Mouse (Mus musculus): ENCODE results near the gene Dnajb12. TPM values are rescaled to one million over a fixed set of nuclear protein-coding genes. Genes with fewer than 3 reads are reported as not detected.

Dnajb12 gene
- polyA plus RNA-seq, 2 experiments = 12.0 to 12.4 TPM

GRCm38 (mm10) chr10:59887432-59887831 lies 8.1 kb downstream of the Dnajb12 start:
- Histone ChIP-seq H3K4me3 (ENCODE audit: insufficient read depth in 1 of 2, low read depth in 2 of 2, low read length in 2 of 2) (no peak overlapping the region), H3K36me3 (replicated peaks; ENCODE audit: control insufficient read depth, insufficient read depth, low read depth) (peaks cover 16% of the 10 kb centered on the region), H3K9ac (replicated peaks) (no peak overlapping the region), H3K4me1 (replicated peaks; ENCODE audit: control insufficient read depth in 2 of 2, insufficient read depth in 2 of 2, low read length in 1 of 2) (peaks cover 13 to 22% of the 10 kb centered on the region in 2 experiments), H3K27ac (no peak overlapping the region; the same call in 1 of the 2 replicates), H3K4me2 (ENCODE audit: low read depth) (no peak overlapping the region), H3K27me3 (ENCODE audit: control insufficient read depth, insufficient read depth, low read length) (no peaks in the 10 kb centered on the region), H3K9me3 (ENCODE audit: control insufficient read depth, low read length) (no peaks in the 10 kb centered on the region)
- TF ChIP-seq EP300 (IDR thresholded peaks at IDR 0.05; ENCODE audit: low read depth) = no peak
- TF ChIP-seq CTCF (IDR thresholded peaks at IDR 0.05; ENCODE audit: low read depth) = no peak
- ATAC-seq (ENCODE audit: insufficient read depth) = no peak
- no peak for DNase-seq (ENCODE audit: low read depth in 3 of 3, low spot score in 3 of 3)
- WGBS (ENCODE audit: insufficient replicate concordance) = 53% methylated on average over 5 of the region's 5 CpGs

GRCm38 (mm10) chr10:59889339-59889738 lies 10.0 kb downstream of the Dnajb12 start:
- H3K36me3 ChIP-seq (replicated peaks; ENCODE audit: control insufficient read depth, insufficient read depth, low read depth) = peaks cover 34% of the 10 kb centered on the region
- peaks cover 13 to 22% of the 10 kb centered on the region in 2 experiments for H3K4me1 ChIP-seq (replicated peaks; ENCODE audit: control insufficient read depth in 2 of 2, insufficient read depth in 2 of 2, low read length in 1 of 2)
- DNase-seq (ENCODE audit: low read depth in 3 of 3, low spot score in 3 of 3) (no peak), ATAC-seq (ENCODE audit: insufficient read depth) (no peak)
- H3K9me3 ChIP-seq (ENCODE audit: control insufficient read depth, low read length) = no peaks in the 10 kb centered on the region
- no peak overlapping the region for H3K4me3 ChIP-seq (ENCODE audit: insufficient read depth in 1 of 2, low read depth in 2 of 2, low read length in 2 of 2)
- no peak overlapping the region; the same call in 1 of the 2 replicates for H3K9ac ChIP-seq (replicated peaks)
- TF ChIP-seq CTCF (IDR thresholded peaks at IDR 0.05; ENCODE audit: low read depth) (no peak), EP300 (IDR thresholded peaks at IDR 0.05; ENCODE audit: low read depth) (no peak)
- no peak overlapping the region for H3K4me2 ChIP-seq (ENCODE audit: low read depth)
- WGBS (ENCODE audit: insufficient replicate concordance) = 64% methylated on average over 7 of the region's 7 CpGs
- H3K27ac ChIP-seq = no peak overlapping the region; the same call in 1 of the 2 replicates
- H3K27me3 ChIP-seq (ENCODE audit: control insufficient read depth, insufficient read depth, low read length) = no peaks in the 10 kb centered on the region

- no peaks in the 10 kb centered on the region for H3K27me3 ChIP-seq (ENCODE audit: control insufficient read depth, insufficient read depth, low read length)
- peaks cover 13 to 18% of the 10 kb centered on the region in 2 experiments for H3K4me1 ChIP-seq (replicated peaks; ENCODE audit: control insufficient read depth in 2 of 2, insufficient read depth in 2 of 2, low read length in 1 of 2)
- no peak for ATAC-seq (ENCODE audit: insufficient read depth)
- TF ChIP-seq CTCF (IDR thresholded peaks at IDR 0.05; ENCODE audit: low read depth) (no peak), EP300 (IDR thresholded peaks at IDR 0.05; ENCODE audit: low read depth) (no peak)
- no peak overlapping the region for H3K9ac ChIP-seq (replicated peaks)
- peaks cover 42% of the 10 kb centered on the region for H3K36me3 ChIP-seq (replicated peaks; ENCODE audit: control insufficient read depth, insufficient read depth, low read depth)
- WGBS (ENCODE audit: insufficient replicate concordance) = 81% methylated on average over 15 of the region's 15 CpGs
- H3K27ac ChIP-seq = no peak overlapping the region
- no peak for DNase-seq (ENCODE audit: low read depth in 3 of 3, low spot score in 3 of 3)
- H3K4me3 ChIP-seq (ENCODE audit: insufficient read depth in 1 of 2, low read depth in 2 of 2, low read length in 2 of 2) = no peak overlapping the region
- no peak overlapping the region for H3K4me2 ChIP-seq (ENCODE audit: low read depth)
- no peaks in the 10 kb centered on the region for H3K9me3 ChIP-seq (ENCODE audit: control insufficient read depth, low read length)
Observed at GRCm38 (mm10) chr10:59889953-59890751, 10.8 kb downstream of the Dnajb12 start.

GRCm38 (mm10) chr10:59892977-59893376 lies 13.6 kb downstream of the Dnajb12 start:
- DNase-seq (ENCODE audit: low read depth in 3 of 3, low spot score in 3 of 3) = no peak
- peaks cover 66% of the 10 kb centered on the region for H3K36me3 ChIP-seq (replicated peaks; ENCODE audit: control insufficient read depth, insufficient read depth, low read depth)
- WGBS (ENCODE audit: insufficient replicate concordance) = 62% methylated on average over 6 of the region's 6 CpGs

More at GRCm38 (mm10) chr10:59892977-59893376, 13.6 kb downstream of the Dnajb12 start:
- no peak for ATAC-seq (ENCODE audit: insufficient read depth)
- Histone ChIP-seq H3K4me3 (ENCODE audit: insufficient read depth in 1 of 2, low read depth in 2 of 2, low read length in 2 of 2) (no peak overlapping the region), H3K9me3 (ENCODE audit: control insufficient read depth, low read length) (no peaks in the 10 kb centered on the region), H3K9ac (replicated peaks) (no peak overlapping the region), H3K27ac (no peak overlapping the region), H3K4me2 (ENCODE audit: low read depth) (no peak overlapping the region), H3K4me1 (replicated peaks; ENCODE audit: control insufficient read depth in 2 of 2, insufficient read depth in 2 of 2, low read length in 1 of 2) (peaks cover 0 to 8% of the 10 kb centered on the region in 2 experiments; a peak in 2 of 4 replicates), H3K27me3 (ENCODE audit: control insufficient read depth, insufficient read depth, low read length) (no peaks in the 10 kb centered on the region)
- TF ChIP-seq EP300 (IDR thresholded peaks at IDR 0.05; ENCODE audit: low read depth) (no peak), CTCF (IDR thresholded peaks at IDR 0.05; ENCODE audit: low read depth) (peak; percentile 97)

All from liver, embryonic 14.5 days (tissue).